Mouse (Mus musculus): ENCODE measurements around the gene Aco1.

Aco1 gene

DNA sequence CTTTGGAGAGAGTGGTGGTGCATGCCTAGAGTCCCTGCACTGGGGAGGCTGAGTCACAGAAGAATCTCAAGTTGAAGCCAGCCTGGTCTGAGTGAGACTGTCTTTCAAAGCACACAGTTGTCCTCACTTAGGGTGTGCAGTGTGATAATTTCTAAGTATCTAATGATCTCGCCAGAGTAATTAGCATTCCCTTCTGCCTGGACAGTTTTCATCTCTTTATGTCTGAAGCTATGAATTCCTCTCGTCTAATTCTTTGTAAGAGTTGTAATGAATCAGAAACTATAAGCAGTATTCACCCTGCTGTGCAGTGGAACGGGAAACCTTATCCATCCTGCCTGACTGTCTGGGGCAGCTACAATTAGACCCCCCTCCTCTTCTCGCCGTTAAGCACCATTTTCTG, 64.8 kb downstream of the Aco1 start:
- DNase-seq (ENCODE audit: low read depth, low spot score): no peak

DNA sequence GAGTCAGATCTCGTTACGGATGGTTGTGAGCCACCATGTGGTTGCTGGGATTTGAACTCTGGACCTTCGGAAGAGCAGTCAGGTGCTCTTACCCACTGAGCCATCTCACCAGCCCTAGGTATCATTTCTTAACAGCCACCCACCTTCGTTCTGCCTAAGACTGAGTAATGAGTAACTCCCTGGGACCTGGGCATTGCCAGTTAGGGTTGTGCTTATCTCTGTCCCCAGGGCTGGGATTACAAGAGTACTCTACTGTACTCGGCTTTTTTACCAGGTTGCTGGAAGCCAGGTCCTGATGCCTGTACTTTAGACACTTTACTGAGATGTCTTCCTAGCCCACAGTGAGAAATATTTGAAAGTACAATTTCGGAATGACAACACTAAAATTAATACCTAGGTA, 69.3 kb downstream of the Aco1 start:
- DNase-seq (ENCODE audit: low read depth, low spot score): no peak

DNA sequence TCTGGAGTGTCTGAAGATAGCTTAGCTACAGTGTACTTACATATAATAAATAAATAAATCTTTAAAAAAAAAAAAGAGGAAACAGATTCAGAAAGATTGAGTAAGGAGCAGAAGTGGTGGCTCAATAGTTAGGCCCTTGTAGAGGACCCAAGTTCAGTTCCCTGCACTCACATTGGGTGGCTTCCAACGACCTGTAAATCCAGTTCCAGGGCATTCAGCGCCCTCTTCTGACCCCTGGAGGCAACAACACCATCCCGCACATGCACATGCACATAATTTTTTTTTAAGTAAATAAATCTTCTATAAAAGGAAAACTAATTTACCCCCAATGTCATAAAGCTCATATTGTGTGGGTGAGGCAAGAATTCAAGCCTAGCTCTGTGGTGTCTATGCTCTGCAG, 75.0 kb downstream of the Aco1 start:
- DNase-seq (ENCODE audit: low read depth, low spot score): no peak

DNA sequence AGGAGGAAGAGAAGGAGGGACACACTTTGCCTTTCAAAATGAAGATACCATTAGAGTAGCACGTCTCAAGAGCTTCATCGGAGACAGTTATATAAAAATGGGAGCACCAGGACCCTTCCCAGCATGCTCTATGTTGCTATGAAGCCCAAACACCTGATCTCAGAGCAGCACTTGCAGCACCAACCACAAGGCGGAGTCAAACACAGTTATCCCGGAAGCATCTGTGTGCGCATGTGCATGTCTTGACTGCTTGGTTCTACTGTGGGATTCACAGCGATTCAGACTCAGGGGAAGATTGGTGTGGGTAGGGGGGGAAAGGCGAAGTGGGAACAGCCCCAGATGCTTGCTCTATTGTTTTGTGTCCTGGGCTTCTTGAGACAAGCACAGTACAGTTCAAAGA, 75.5 kb downstream of the Aco1 start:
- DNase-seq (ENCODE audit: low read depth, low spot score): no peak

DNA sequence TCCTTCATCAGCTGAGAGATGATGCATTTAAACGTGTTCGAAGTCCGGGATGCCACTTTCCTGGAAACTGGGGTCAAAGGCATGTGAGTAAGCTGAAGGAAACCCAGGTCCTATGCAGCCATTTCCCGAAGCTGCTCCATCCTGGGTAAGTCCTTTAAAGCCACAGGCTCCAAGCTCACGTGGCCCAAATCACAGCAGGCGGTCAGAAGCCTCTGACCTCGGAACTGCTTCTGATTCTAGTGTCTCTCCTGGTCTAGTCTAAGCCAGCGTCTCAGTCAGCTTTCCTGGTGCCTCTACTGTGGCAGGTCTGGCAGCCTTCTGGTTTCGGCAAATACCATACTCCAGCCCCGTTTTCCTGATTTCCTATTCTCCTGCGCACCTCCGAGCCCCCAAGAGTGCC, 77.6 kb downstream of the Aco1 start:
- DNase-seq (ENCODE audit: low read depth, low spot score): no peak

DNA sequence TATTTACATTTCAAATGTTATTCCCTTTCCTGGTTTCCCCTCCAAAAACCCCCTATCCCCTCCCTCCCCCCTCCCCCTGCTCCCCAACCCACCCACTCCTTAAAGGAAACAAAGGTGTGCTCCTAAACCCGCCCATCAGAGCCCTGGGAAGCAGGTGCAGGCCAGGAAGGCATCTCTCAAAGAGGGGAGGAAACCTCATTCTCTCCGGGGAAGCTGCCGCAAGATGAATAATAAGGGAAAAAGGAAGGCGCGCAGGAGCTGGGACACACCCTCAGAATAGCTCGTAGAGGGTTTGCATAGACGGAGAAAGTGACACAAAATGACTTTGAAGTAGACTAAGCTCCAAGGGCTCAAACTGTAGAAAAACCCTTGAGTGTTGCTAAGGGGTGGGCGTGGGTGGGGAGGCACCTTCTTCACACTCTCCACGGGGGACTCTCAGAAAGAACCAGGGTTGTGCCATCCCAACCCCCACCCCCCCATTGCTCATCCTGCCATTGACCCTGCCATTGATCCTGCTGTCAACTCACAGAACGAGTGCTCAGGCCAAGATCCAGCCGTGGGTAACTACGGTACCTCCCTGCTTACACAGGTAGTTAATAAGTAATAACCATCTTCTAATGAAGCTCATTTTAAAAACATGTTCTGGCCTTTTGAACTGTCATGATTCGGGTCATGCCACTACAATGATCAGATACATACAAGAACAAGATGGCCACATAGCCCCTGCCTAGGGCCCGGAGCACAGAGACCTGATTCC, 78.3 kb downstream of the Aco1 start:
- DNase-seq (ENCODE audit: low read depth, low spot score): no peak

DNA sequence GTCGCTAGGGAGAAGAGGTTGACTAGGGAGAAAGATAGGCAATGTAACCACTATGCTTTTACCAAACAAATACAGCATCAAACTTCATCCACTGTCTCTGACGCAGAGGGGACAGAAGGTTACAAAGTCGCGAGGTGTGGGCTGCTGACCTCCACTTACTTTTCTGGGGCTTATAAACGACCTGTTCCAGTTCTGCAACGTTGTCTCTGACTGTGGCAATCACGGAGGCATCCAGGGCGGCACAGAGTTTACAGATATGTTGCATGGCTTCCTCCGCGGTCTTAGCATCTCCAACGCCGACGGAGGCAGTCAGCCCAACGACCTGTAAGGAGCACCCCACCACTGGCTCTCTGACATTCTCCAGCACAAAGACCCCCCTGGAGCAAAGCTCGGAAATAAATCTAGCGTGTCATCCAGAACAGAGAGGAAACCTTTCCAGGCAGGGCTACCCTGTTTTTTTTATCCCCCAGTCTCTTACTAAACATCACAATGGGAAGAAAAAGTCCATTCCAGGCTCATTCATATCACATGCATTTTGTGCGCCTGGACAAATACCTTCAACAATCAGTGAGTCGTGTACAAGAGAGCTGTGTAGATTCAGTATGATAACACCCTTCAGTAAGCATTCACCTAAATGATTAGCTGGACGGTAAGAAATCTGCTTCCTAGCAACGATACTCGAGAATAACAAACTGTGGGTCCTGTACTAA, 79.2 kb downstream of the Aco1 start:
- no peak for DNase-seq (ENCODE audit: low read depth, low spot score)

DNA sequence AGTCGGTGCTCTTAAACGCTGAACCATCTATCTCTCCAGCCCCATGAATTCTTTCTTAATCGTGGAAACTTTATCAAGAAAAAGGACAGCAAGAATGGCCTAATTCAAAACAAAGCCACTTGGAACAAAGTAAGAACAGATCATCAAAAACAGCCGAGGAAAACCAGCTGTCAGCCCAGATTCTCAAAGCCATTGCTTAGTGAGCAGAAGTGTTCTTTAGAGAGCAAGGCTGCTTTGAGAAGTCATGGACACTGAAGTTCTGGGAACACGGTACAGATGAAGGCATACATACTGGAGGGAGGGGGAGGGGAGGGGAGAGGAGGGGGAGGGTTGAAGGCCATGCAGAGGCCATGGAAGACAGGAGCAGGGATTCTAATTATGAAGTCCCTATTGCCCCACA, 83.2 kb downstream of the Aco1 start:
- no peak for DNase-seq (ENCODE audit: low read depth, low spot score)

DNA sequence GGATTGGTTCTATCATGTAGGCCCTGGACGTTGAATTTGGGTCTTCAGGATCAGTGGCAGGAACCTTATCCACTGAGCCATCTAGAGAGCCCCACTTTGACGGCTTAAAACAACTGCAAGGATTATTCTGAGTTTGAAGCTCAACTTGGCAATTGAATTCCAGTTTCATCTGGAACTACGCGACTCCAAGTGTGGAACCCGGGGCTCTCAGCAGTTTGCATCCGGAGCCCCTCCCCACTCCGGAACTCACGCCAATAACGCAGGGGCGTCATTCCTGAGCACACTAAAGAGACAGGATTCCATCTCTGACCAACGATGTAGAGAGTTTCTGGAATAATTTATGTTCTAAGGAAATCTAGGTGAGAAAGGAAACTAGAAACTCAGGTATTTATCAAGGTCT, 84.2 kb downstream of the Aco1 start:
- DNase-seq (ENCODE audit: low read depth, low spot score): no peak

DNA sequence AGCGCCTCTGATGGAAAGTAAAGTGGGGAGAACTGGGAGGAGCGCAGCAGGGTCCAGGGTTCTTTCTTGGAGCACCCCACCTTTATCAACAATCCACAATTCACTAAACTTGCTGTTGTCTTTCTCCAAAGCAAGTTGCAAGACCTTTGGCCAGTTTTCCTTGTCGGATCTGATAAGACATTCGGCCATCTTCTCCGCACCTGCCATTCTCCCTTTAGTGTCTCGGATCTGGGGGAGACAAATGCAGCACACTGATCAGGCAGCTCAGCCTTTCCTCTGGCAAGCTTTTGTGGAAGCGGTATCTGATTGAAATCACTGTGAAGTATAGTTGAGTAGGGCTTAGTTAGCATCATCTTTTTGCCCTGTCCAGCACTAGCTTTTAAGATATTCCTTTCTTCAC, 85.0 kb downstream of the Aco1 start:
- DNase-seq (ENCODE audit: low read depth, low spot score): no peak

DNA sequence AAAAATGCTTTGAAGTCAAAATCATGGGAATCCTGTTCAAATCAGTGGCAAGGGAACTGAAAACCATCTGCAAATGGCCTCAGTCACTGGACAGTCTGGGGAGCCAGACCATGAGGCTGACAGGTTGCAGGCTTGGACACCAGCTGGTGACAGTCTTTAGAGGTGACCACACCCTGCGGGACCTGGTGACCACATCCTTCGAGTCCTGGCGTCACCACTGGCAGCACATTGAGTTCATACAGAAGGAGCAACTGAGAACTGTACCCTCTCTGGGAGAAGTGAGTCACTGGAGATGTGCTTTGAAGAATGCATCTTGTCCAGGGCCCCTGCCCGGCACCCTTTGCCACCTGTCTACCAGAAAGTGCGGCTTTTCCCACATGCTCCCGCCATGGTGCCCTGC, 86.8 kb downstream of the Aco1 start:
- no peak for DNase-seq (ENCODE audit: low read depth, low spot score)

DNA sequence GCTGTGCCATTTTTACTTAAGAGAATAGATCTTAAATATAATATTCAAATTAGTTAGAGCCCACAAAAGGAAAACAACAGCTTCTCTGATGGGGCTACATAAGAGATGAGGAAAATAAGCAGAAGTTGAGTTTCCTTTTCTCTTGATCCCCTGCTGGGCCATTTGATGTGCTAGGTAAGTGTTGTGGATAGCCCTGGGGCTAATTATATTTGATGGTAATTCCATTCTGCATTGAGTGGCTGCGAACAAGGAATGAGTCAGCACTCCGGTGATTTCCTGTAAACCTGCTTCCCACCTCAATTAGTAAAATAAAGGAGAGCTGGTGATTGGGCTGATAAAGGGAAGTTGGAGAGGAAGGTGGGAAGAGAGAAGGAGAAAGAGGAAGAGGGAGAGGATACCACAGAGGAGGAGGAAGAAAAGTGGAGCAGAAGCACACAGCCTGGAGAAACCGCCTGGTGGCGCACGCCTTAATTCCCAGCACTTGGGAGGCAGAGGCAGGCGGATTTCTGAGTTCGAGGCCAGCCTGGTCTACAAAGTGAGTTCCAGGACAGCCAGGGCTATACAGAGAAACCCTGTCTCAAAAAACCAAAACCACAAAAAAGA, 90.3 kb downstream of the Aco1 start:
- no peak for DNase-seq (ENCODE audit: low read depth, low spot score)

DNA sequence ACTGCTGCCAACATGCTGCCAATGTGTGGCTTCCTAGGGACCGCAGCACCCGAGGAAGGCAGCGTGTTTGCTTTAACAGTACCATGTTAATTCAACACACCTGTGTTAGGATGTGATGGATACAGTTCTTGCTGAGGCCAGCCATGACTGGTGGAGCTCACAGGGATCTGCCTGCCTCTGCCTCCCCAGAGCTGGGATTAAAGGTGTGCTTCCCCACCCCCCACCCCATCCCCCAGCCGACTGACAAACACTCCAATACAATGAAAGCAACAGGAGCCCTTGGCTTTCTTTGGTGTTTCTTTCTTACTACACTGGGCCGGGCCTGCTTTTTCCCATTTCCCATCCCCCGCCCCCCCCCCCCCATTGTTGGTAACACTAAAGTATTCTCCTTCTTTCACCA, 91.4 kb downstream of the Aco1 start:
- DNase-seq (ENCODE audit: low read depth, low spot score): no peak

DNA sequence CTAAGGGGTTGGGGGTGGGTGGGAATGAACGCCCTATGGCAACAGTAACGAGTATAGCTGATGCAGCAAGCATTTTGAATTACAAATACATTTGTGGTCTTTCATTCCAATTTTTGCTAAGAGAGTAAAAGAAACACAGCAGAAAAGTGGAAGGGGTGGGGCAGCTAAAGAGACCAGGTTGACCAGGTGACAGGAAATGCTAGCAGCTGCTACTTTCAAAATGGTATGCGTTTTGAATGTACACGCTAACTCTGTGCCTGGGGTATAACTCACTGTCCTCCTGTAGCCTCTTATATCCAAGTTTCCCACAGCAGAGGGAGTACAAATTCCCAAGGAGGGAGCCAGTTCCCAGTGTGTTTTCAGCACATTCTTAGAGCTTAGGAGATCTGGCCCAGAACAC, 93.9 kb downstream of the Aco1 start:
- no peak for DNase-seq (ENCODE audit: low read depth, low spot score)

DNA sequence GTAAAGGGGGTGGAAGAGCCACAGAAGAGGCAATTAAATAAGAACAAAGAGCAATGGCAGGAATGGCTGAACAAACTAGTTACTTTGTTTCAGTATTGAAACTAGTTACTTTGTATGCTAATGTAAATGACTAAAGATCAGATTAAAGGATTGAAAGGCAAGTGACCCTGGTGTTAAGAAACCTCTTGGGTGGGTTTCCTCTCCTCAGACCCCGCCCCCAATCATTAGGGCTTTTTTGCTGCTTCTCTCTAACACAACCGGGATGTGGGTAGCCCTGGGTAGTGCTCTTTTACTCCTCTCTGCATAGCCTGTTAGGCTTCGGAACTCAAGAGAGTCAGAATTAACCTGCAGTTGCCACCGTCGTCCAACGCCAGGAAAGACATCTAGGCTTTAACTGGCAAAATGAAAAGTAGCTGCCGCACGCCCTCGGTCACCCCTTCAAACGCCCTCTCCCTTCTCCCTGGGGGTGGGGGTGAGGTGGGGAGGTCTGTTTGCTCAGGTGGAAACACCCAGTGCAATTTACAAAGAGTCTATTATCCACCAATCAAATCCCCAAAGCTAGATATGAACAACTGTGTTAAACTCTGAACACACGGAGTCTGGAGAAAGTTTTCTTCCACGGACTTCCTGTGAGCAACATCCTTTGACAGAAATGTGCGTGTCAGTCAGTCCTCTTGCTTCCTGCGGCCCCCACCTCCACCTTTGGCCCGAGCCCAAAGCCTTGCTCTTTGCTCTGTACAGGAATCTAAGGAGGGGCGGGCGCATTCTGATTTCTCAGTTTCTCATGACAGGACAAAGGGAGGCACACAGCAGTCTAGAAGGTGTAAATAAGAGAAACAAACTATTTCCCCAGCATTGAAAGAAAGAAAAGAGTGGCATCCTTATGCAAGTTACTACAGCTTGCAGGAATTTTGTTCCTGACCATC, 95.9 kb downstream of the Aco1 start:
- no peak for DNase-seq (ENCODE audit: low read depth, low spot score)

DNA sequence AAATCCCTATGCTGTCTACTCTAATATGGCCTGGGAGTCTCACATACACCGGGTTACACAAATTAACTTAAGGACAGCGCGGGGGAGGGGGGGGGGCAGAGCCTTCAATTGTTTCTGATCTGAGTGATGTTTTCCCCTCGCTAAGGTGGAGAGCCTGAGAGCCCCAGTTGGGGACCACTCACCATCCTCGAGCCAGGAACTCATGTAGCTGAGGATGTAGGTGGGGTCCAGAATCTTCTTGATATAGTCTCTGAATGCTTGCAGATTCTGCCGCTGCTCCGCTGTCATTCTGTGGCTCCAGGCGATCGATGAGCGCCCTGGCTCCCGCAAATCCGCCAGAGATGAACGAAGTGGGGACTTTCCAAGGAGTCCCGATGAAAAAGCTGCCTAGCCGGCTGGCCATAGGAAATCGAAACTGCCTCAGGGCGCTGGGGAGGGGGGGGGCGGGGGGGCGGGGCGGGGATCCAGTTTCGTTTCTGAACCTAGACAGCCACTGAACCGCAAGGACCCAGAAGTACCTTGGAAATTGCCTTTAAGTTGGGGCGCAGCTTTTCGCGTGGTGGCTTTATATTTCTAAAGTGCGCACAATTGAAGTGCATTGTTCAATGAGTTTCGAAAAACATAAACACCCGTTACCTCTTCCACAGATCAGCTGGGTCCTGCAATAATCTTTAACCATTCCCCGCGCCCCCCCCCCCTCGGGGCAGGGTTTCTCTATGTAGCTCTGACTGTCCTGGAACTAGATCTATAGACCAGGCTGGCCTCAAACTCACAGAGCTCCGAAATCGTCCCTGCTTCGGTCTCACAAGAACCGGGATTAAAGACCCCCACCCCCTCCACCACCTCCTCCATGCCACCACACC, 96.8 kb downstream of the Aco1 start, which contains the start of gene Ddx58:
TSS of gene Ddx58 (minus strand) at position 420 of the 863 bp plus-strand sequence.
- peak; percentile 1 for DNase-seq (ENCODE audit: low read depth, low spot score)

DNA sequence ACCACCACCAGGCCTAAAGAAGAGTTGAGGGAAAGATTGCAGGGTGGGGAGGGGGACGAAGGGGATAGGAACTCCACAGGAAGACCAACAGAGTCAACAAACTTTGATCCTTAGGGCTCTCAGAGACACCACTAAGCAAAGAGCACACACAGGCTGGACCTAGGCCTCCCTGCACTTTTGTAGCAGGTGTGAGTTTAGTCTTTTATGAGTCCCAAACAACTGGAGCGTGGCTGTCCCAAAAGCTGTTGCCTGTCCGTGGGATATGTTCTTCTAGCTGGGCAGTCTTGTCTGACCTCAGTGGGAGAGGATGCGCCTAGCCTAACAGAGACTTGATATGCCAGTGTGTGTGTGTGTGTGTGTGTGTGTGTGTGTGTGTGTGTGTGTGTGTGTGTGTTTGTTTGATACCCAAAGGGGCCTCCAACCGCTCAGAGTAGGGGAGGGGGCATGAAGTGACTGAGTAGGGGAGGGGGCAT, 97.4 kb downstream of the Aco1 start:
- DNase-seq (ENCODE audit: low read depth, low spot score): no peak

DNA sequence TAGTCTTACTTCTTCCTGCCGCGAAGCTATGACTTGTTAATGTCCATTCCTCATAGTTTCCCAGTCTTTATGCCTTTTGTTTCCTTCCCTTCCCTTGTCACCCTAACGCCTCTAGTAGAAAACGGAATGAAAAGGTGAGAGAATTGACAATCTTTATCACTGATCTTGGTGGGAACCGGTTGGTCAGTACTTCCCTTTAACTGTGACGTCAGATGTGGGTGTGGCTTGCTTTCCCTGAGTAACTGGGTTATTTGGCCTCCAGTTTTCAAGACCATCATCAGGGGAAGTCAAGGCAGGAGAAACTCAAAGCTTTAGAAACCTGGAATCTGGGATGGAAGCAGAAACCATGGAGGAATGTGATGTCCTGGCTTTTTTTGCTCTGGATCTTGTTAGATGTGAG, 99.0 kb downstream of the Aco1 start:
- DNase-seq (ENCODE audit: low read depth, low spot score): no peak

DNA sequence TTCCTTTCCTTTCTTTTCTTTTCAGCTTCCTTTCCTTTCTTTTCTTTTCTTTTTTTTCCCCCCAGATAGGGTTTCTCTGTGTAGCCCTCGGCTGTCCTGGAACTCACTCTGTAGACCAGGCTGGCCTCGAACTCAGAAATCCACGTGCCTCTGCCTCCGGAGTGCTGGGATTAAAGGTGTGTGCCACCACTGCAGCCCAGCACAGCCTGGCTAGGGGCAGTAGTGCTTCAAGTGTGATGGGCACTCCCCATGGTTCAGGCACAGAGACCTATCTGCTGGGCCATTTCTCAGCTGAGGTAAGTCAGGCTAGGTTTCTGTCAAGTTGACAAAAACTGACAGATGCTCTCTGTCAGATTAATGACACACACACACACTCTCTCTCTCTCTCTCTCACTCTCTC, 100.1 kb downstream of the Aco1 start:
- DNase-seq (ENCODE audit: low read depth, low spot score): no peak

DNA sequence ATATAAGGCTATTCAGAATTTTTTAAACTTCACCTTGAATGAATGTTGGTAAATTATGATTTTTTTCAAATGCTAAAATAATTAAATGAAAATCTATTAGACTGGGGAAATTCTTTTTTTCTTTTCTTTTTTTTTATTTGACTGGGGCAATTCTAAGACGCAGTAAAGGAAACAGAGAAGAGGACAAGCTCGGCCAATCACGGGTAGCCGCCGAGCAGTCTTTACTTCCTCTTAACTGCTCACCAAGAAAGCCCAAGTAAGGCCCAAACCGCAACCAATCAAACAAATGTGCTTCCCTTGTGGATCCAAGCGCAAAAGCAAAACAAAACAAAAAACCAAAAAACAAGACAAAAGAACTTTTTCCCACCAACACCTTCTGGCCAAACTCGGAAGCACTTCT, 101.2 kb downstream of the Aco1 start:
- no peak for DNase-seq (ENCODE audit: low read depth, low spot score)
